Mouse (Mus musculus) adipocyte (in vitro differentiated cells): ENCODE measurements around the gene Zfp846.
"Not testable (repeated sequence)": the region's sequence is repeated elsewhere in the genome, so short reads cannot be mapped to it uniquely, and the experiment has no call there.

Experiments
- DNase-seq: peaks from one replicate; pipeline ENCODE4 v3.0.0-alpha.2; 2016; ENCODE audit warnings: low spot score

Gene Zfp846

GRCm38 (mm10) chr9:20581175-20581634 lies at the start of gene Zfp846:
TSS of gene Zfp846 (plus strand) at chr9:20581291.
- peak; percentile 97 for DNase-seq

- DNase-seq = peak; percentile 78
Observed at GRCm38 (mm10) chr9:20534326-20534926, 46.7 kb upstream of the Zfp846 start.

- no peak for DNase-seq
Observed at GRCm38 (mm10) chr9:20536598-20536997, 44.5 kb upstream of the Zfp846 start.

GRCm38 (mm10) chr9:20543496-20543895 lies 37.6 kb upstream of the Zfp846 start:
- no peak for DNase-seq

GRCm38 (mm10) chr9:20544070-20544821 lies 36.8 kb upstream of the Zfp846 start:
- no peak for DNase-seq

- peak; percentile 64 for DNase-seq
Observed at GRCm38 (mm10) chr9:20545151-20545550, 35.9 kb upstream of the Zfp846 start.

- DNase-seq = no peak
Observed at GRCm38 (mm10) chr9:20551781-20552275, 29.3 kb upstream of the Zfp846 start.

GRCm38 (mm10) chr9:20552698-20553097 lies 28.4 kb upstream of the Zfp846 start:
- DNase-seq = no peak

- DNase-seq = no peak
Observed at GRCm38 (mm10) chr9:20562177-20562576, 18.9 kb upstream of the Zfp846 start.

- DNase-seq = not testable (repeated sequence)
Observed at GRCm38 (mm10) chr9:20565326-20566030, 15.6 kb upstream of the Zfp846 start.

GRCm38 (mm10) chr9:20571060-20571459 lies 10.0 kb upstream of the Zfp846 start:
- DNase-seq = no peak

GRCm38 (mm10) chr9:20576591-20576990 lies 4.5 kb upstream of the Zfp846 start:
- no peak for DNase-seq

GRCm38 (mm10) chr9:20601270-20601669 lies 20.2 kb downstream of the Zfp846 start:
- no peak for DNase-seq

- no peak for DNase-seq
Observed at GRCm38 (mm10) chr9:20606269-20606668, 25.2 kb downstream of the Zfp846 start.

GRCm38 (mm10) chr9:20607100-20607974 lies 26.2 kb downstream of the Zfp846 start:
- peak; percentile 88 for DNase-seq

- DNase-seq = no peak
Observed at GRCm38 (mm10) chr9:20609831-20610464, 28.9 kb downstream of the Zfp846 start.

GRCm38 (mm10) chr9:20611976-20612375 lies 30.9 kb downstream of the Zfp846 start:
- DNase-seq = no peak

GRCm38 (mm10) chr9:20616685-20617084 lies 35.6 kb downstream of the Zfp846 start:
- DNase-seq = no peak

- no peak for DNase-seq
Observed at GRCm38 (mm10) chr9:20631332-20631731, 50.2 kb downstream of the Zfp846 start.

- DNase-seq = not testable (repeated sequence)
Observed at GRCm38 (mm10) chr9:20635676-20636075, 54.6 kb downstream of the Zfp846 start.

- DNase-seq = no peak
Observed at GRCm38 (mm10) chr9:20636256-20636655, 55.2 kb downstream of the Zfp846 start.
